Comparison of ENCODE assay signal across 1 mouse cellular context in genomic region chr8:104644187-104644586, GRCm38 (mm10).
A peak's percentile ranks its signal among the peaks of the same experiment; 100 is the strongest.
TF ChIP-seq lines count a peak whose summit lies in the region.

No protein-coding gene starts in this region.

TF ChIP-seq in CH12.LX, 34 proteins besides CTCF, POLR2A, EP300 and RAD21:
- peak; percentile 65 for TF ChIP-seq SMC3 (IDR thresholded peaks at IDR 0.05; ENCODE audit: low read depth, low read length)
TF ChIP-seq in CH12.LX: peak in this region for 1; not testable (repeated sequence) for 33.
